In the genomic region with DNA sequence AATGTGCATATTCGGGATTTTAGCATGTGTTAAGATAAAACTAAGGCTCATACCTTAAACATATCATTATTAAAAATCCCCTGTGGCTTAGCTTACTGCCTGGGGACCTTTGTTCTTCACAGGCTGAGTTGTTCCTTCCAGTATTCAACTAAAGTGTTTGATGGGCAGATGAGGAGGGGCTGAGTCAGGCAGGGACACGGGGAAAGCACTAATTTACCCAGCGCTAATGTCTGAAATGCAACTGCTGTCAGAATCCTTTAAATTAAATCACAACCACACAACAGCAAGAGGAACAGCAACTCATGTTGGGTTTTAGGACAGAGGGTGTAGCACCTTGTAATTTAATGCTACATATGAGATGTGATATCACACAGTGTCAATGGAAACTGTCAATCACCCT, we compare ENCODE assay signal across 18 mouse cellular contexts.
"Had no signal": no experiment of that assay in that cellular context is flagged by ENCODE, and none has a peak within 500 bp of the region (broad histone marks: within the 10 kb centered on the region; RNA-seq: fewer than 3 reads in every experiment).

No protein-coding gene starts in this region.

- H3K27me3 ChIP-seq: midbrain, embryonic 13.5 days; midbrain, embryonic 15.5 days; neural tube, embryonic 13.5 days; neural tube, embryonic 15.5 days had no signal

- H3K4me1 ChIP-seq: midbrain, embryonic 10.5 days had no signal

- H3K36me3 ChIP-seq: midbrain, embryonic 10.5 days; midbrain, embryonic 13.5 days; midbrain, embryonic 15.5 days; neural tube, embryonic 13.5 days; neural tube, embryonic 15.5 days had no signal

- H3K9ac ChIP-seq: lung, embryonic 14.5 days; midbrain, embryonic 13.5 days; midbrain, embryonic 15.5 days; neural tube, embryonic 13.5 days; neural tube, embryonic 15.5 days had no signal

- ATAC-seq: midbrain, embryonic 13.5 days; midbrain, embryonic 15.5 days had no signal

- H3K4me3 ChIP-seq: midbrain, embryonic 10.5 days; midbrain, embryonic 13.5 days; midbrain, embryonic 15.5 days; myocyte; neural tube, embryonic 13.5 days; neural tube, embryonic 15.5 days had no signal

- H3K4me2 ChIP-seq: lung, embryonic 14.5 days; midbrain, embryonic 13.5 days; midbrain, embryonic 15.5 days; neural tube, embryonic 13.5 days; neural tube, embryonic 15.5 days had no signal

- H3K27ac ChIP-seq: midbrain, embryonic 10.5 days; midbrain, embryonic 13.5 days; midbrain, embryonic 15.5 days; neural tube, embryonic 13.5 days; neural tube, embryonic 15.5 days had no signal

- H3K9me3 ChIP-seq: midbrain, embryonic 10.5 days; midbrain, embryonic 13.5 days; midbrain, embryonic 15.5 days; neural tube, embryonic 13.5 days; neural tube, embryonic 15.5 days had no signal

- DNase-seq: lung, adult 18-20 months; lung, embryonic 14.5 days; lung, postnatal 10 days; lung, postnatal 4 days; retina, postnatal 1 day; right cerebral cortex, adult 18-20 months; right cerebral cortex, postnatal 25 days; right cerebral cortex, postnatal 4 days; spleen, adult 18-20 months; thymus, adult 18-20 months; thymus, postnatal 14 days; thymus, postnatal 36 days had no signal
